Mouse (Mus musculus): ENCODE results near the gene Elmo2. TPM values are rescaled to one million over a fixed set of nuclear protein-coding genes. Genes with fewer than 3 reads are reported as not detected.

Elmo2 gene
- polyA plus RNA-seq, 1 experiment from 2014 or later, result 77.4 TPM

DNA sequence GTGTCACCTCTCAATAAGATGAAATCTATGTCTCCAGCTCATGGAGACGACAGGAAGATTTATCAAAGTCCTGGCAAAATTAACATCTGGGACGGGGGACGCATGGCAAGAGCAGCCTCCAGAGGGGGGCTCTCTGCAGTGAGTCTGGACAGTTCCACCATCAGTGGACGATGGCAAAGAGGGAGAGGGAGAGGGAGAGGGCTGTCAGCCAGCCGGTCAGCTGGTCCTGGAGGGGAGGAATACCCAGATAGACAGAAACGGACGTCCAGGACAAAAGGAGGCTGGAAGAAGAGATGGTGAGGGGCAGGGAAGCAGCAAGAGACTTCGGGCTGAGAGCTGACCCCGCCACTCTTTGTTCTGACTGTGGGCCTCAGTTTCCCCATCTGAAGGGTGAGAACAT lies 73.5 kb downstream of the Elmo2 start:
- no peak overlapping the region for H3K4me2 ChIP-seq
- no peak overlapping the region for H3K27ac ChIP-seq
- H3K4me1 ChIP-seq, result no peaks in the 10 kb centered on the region
- H3K9me3 ChIP-seq, result no peaks in the 10 kb centered on the region
- WGBS, result 49% methylated on average over 9 of the region's 9 CpGs
- no peak overlapping the region for H3K9ac ChIP-seq
- no peak overlapping the region for H3K4me3 ChIP-seq
- peaks cover 54% of the 10 kb centered on the region for H3K27me3 ChIP-seq
- no peaks in the 10 kb centered on the region for H3K36me3 ChIP-seq
- no peak for ATAC-seq (ENCODE audit: insufficient number of reproducible peaks, low FRiP score, low TSS enrichment, low read depth)

DNA sequence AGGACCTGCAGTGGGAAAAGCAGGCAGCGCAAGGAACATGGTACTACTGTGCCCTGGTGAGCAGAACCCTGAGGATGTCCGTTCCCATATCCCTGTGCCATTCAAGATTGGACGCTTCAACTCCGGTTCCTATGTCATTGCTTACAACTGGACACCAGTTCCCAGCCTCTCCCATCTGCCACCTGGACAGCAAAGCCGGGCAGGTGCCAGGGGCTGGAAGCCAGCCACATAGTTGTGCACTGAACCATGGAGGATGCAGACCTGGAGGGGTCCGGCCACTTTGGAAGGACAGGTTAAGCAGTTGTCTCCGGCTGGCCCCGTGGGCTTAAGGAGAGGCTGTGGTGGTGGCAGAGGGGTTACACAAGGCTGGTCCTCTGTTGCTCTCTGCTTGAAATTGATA lies 73.9 kb downstream of the Elmo2 start:
- Histone ChIP-seq H3K27ac (no peak overlapping the region), H3K4me2 (no peak overlapping the region), H3K36me3 (no peaks in the 10 kb centered on the region), H3K4me3 (no peak overlapping the region), H3K9me3 (no peaks in the 10 kb centered on the region), H3K9ac (no peak overlapping the region), H3K27me3 (peaks cover 58% of the 10 kb centered on the region), H3K4me1 (no peaks in the 10 kb centered on the region)
- 83% methylated on average over 8 of the region's 8 CpGs for WGBS
- no peak for ATAC-seq (ENCODE audit: insufficient number of reproducible peaks, low FRiP score, low TSS enrichment, low read depth)

DNA sequence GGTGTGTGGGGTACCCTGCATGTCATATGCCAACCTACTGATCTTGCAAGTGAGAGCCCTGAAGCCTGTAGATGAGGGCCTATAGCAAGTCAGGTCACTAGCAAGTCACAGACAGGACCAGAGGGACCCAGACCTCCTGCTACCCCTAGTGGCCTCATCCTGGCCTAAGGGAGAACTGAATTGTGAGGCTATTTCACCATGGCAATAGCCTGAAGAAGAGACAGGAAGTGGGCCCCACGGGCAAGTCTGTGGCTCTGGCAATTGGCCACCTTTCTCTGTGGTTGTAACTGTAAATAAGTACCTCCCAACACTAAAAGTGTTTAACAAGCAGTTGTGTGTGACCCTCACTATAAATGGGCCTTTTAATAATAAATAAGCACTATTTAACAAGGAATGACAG lies 75.4 kb downstream of the Elmo2 start:
- no peak overlapping the region for H3K4me3 ChIP-seq
- H3K9ac ChIP-seq, result no peak overlapping the region
- ATAC-seq (ENCODE audit: insufficient number of reproducible peaks, low FRiP score, low TSS enrichment, low read depth), result no peak
- 23% methylated on average over 1 of the region's 1 CpGs for WGBS
- H3K27me3 ChIP-seq, result peaks cover 62% of the 10 kb centered on the region
- H3K36me3 ChIP-seq, result no peaks in the 10 kb centered on the region
- H3K4me1 ChIP-seq, result no peaks in the 10 kb centered on the region
- H3K27ac ChIP-seq, result no peak overlapping the region
- H3K4me2 ChIP-seq, result no peak overlapping the region
- H3K9me3 ChIP-seq, result no peaks in the 10 kb centered on the region

DNA sequence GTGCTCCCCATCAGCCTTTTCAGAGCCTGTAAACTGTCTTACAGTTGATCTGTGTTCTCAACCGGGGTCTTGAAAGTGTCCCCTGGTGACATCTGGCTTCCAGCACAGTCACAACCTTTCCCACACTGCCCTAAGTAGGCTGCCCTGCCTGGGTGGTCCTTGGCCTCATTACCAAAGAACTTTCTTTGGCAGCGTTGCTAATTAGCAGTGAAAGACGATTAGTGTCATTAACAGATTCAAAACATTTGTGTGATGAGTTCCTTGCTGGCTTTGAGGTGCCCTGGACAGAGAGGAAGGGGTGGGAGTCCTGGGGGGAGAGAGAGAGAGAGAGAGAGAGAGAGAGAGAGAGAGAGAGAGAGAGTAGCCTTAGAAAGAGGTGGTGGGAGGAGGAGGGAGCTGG lies 77.3 kb downstream of the Elmo2 start:
- Histone ChIP-seq H3K27me3 (peaks cover 60% of the 10 kb centered on the region), H3K27ac (no peak overlapping the region), H3K9ac (no peak overlapping the region), H3K4me1 (no peaks in the 10 kb centered on the region), H3K36me3 (no peaks in the 10 kb centered on the region), H3K4me3 (no peak overlapping the region), H3K9me3 (no peaks in the 10 kb centered on the region), H3K4me2 (no peak overlapping the region)
- ATAC-seq (ENCODE audit: insufficient number of reproducible peaks, low FRiP score, low TSS enrichment, low read depth), result no peak
- WGBS, result 18% methylated on average over 3 of the region's 3 CpGs

DNA sequence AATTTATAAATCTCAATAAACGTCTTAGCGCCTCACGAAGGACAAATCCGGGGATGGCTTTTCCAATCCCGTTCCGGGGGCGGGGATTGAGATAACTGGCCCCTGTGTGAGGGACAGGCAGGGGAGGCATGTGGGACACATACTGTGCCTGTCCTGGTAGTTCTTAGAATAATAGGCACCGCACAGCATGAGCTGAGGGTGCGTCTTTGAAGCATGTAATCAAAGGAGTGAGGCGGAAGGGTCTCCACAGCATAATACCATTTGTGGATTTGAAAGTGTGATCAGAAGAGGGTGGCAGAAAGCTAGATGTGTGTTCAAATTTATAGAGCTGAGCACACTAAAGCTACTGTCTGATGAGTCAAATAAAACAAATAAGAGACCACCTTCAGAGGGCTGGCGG lies 79.9 kb downstream of the Elmo2 start:
- H3K27me3 ChIP-seq, result peaks cover 62% of the 10 kb centered on the region
- H3K4me1 ChIP-seq, result peaks cover 5% of the 10 kb centered on the region; the same call in 1 of the 2 replicates

DNA sequence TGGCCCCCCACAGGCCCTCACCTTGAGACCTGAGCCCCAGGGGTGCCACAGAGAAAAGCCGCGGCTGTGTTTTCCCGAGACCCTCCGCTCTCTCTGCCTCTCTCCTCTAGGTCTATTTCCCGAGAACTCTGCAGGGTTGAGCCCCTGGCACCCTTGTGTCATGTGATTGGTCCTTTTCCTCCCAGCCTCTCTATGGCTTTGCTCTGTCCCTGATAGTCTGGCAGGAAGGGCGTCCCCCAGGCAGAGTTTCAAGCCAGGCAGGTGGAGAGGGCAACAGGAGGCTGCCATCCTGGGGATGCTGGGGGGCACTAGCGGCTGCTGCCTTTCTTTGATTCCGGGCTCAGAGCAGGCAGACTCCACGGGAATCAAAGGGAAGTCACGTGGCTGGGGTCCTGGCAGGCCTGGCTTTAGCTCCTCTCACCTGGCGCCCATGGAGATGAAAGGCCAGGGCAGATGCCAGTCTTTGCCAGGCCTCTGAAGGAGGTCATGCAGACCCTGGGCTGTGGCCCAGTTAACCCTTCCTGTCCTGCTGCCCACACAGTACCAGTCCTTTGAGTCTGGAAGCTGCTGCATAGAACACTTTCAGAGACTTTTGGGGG lies 83.1 kb downstream of the Elmo2 start:
- WGBS, result 1% methylated on average over 11 of the region's 11 CpGs
- no peak overlapping the region for H3K4me3 ChIP-seq

More for the DNA sequence above, 79.9 kb downstream of the Elmo2 start:
- H3K4me3 ChIP-seq, result no peak overlapping the region
- WGBS, result 17% methylated on average over 11 of the region's 11 CpGs
- H3K9ac ChIP-seq, result no peak overlapping the region
- no peak overlapping the region for H3K4me2 ChIP-seq
- no peaks in the 10 kb centered on the region for H3K36me3 ChIP-seq
- ATAC-seq (ENCODE audit: insufficient number of reproducible peaks, low FRiP score, low TSS enrichment, low read depth), result no peak
- no peak overlapping the region for H3K27ac ChIP-seq
- no peaks in the 10 kb centered on the region for H3K9me3 ChIP-seq

DNA sequence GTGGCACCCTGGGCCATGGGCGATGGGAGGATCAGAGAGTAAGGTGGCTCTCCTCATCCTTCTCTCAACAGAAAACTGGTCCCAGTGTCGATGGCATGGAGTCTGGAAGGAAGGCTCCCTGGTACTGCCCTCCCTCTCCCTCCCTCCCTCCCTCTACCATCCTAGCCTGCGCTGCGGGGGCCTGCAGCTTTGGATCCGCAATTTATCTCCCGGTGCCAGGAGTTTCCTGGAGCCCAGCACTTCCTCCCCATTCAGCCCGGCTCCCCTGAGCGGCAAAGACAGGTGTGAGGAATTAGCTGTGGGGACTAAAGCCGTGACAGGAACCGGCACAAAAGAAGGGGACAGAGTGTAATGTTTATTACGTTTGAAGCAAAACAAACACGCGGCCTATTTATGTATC lies 83.7 kb downstream of the Elmo2 start:
- H3K9ac ChIP-seq, result no peak overlapping the region
- no peak overlapping the region for H3K4me2 ChIP-seq
- H3K36me3 ChIP-seq, result no peaks in the 10 kb centered on the region
- H3K4me3 ChIP-seq, result no peak overlapping the region
- peaks cover 5% of the 10 kb centered on the region; the same call in 1 of the 2 replicates for H3K4me1 ChIP-seq
- WGBS, result 1% methylated on average over 13 of the region's 13 CpGs
- no peaks in the 10 kb centered on the region for H3K9me3 ChIP-seq
- ATAC-seq (ENCODE audit: insufficient number of reproducible peaks, low FRiP score, low TSS enrichment, low read depth), result no peak
- peaks cover 90% of the 10 kb centered on the region for H3K27me3 ChIP-seq
- H3K27ac ChIP-seq, result no peak overlapping the region

More for the DNA sequence above, 83.1 kb downstream of the Elmo2 start:
- no peak for ATAC-seq (ENCODE audit: insufficient number of reproducible peaks, low FRiP score, low TSS enrichment, low read depth)
- Histone ChIP-seq H3K27me3 (peaks cover 87% of the 10 kb centered on the region), H3K36me3 (no peaks in the 10 kb centered on the region), H3K27ac (no peak overlapping the region), H3K4me1 (peaks cover 5% of the 10 kb centered on the region; the same call in 1 of the 2 replicates), H3K4me2 (no peak overlapping the region), H3K9me3 (no peaks in the 10 kb centered on the region), H3K9ac (no peak overlapping the region)

DNA sequence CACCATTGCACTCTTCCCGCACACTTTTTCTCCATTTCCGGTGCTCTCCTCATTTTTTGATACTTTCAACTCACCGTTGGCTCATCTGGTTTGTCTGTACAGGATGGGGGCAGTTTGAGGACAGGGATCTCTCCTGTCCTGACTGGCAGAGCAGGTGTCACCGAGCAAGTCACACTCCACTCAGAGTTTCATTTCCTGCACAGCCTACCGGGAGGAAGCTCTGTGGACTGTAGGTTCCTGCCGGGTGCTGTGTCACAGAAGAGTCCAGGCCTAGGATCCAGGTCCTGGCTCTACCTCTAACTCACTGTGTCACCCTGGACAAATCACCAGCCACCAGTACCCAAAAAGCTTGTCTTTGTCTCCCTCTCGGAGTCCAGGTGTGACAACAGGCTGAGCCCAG lies 84.5 kb downstream of the Elmo2 start:
- Histone ChIP-seq H3K36me3 (no peaks in the 10 kb centered on the region), H3K4me3 (no peak overlapping the region), H3K9me3 (no peaks in the 10 kb centered on the region), H3K4me1 (peaks cover 5% of the 10 kb centered on the region; the same call in 1 of the 2 replicates), H3K9ac (no peak overlapping the region), H3K27ac (no peak overlapping the region), H3K4me2 (no peak overlapping the region), H3K27me3 (peaks cover 89% of the 10 kb centered on the region)
- WGBS, result 48% methylated on average over 7 of the region's 7 CpGs
- ATAC-seq (ENCODE audit: insufficient number of reproducible peaks, low FRiP score, low TSS enrichment, low read depth), result no peak

DNA sequence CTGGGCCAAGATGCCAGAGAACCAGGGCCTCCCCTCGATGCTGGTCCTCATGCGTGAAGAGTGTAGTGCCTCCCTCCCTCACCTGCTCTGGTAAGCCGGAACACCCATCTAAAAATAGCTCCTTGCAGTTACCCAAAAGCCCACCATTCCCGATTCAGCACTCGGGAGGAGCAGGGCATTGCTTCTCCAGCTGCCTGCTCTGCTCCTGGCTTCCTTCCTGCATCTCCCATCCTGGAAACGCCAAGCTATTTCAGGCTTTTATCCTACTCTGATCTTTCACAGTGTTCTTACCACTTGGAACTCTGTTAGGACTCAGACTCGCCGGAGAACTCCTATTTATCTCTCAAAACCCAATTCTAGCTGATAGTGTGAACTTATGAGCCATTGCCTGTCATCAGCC lies 85.9 kb downstream of the Elmo2 start:
- H3K4me2 ChIP-seq, result no peak overlapping the region
- H3K27ac ChIP-seq, result no peak overlapping the region
- no peaks in the 10 kb centered on the region for H3K9me3 ChIP-seq
- H3K27me3 ChIP-seq, result peaks cover 93% of the 10 kb centered on the region
- no peaks in the 10 kb centered on the region for H3K36me3 ChIP-seq
- H3K9ac ChIP-seq, result no peak overlapping the region
- H3K4me3 ChIP-seq, result no peak overlapping the region
- ATAC-seq (ENCODE audit: insufficient number of reproducible peaks, low FRiP score, low TSS enrichment, low read depth), result no peak
- H3K4me1 ChIP-seq, result peaks cover 7% of the 10 kb centered on the region
- WGBS, result 30% methylated on average over 8 of the region's 8 CpGs

DNA sequence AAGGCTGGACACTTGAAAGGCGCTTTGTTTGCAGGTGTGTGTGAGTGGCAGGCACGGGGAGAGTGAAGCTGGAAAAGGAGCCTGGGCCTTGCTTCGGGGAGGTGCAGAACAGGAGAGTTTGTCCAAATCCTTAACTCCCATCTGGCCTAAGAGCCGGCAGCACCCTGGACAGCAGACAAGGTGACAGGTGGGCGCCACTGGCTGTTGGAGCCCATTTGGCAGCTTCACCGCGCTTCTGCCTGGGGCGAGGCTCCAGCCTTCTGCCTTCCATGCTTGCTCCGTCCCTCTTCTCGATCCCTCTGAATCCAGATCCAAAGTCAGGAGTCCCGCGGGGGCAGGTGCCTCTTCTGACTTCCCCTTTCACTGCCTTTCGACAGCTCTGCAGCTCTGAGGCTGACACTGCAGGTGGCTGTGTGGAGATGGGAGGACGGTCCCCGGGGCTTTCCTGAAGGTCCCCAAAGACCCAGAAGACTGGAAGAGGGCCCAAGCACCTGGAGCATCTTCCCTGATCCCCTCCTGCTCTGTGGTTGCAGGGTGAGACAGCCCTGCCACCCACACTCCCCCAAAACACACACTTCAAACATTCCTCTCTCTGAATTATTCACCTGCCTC lies 86.6 kb downstream of the Elmo2 start:
- H3K4me3 ChIP-seq, result no peak overlapping the region
- no peaks in the 10 kb centered on the region for H3K36me3 ChIP-seq
- H3K9me3 ChIP-seq, result no peaks in the 10 kb centered on the region
- H3K4me1 ChIP-seq, result peaks cover 13% of the 10 kb centered on the region
- WGBS, result 9% methylated on average over 15 of the region's 15 CpGs
- peaks cover 97% of the 10 kb centered on the region for H3K27me3 ChIP-seq
- H3K27ac ChIP-seq, result no peak overlapping the region
- no peak overlapping the region for H3K4me2 ChIP-seq
- no peak overlapping the region for H3K9ac ChIP-seq
- no peak for ATAC-seq (ENCODE audit: insufficient number of reproducible peaks, low FRiP score, low TSS enrichment, low read depth)

DNA sequence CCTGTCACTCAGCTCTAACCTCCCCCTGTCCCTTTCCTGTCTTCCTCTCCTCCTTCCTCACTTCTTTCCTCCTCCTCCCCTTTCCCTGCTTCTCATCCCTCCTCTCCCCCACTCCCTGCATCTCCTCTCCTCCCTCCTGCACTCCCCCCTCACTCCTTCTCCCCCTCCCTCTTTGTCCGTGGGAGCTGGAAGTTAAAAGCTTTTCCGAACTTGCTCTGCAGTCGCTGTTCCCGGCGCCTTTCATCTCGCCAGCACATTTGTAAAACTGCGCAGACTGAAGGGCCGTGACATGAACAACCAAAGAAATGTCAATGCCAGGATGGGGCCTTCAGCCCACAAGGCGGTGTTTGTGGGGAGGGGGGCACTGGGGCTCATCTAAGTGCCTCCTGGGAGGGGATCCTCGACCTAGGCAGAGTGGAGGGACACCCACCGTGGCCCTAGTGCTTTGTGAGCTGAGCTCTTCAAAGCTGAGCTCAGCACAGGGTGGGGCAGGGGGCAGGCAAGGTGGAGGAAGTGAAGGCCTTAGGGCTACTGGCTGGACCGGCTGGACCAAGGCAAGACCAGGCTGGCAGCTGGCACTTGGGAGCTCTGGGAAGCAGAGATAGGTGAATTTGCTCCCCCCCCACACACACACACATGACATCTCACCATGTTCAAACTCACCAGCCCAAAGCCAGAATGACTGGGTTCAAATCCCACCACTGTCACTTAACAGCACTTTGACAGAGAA lies 87.7 kb downstream of the Elmo2 start:
- peaks cover 99% of the 10 kb centered on the region for H3K27me3 ChIP-seq
- ATAC-seq (ENCODE audit: insufficient number of reproducible peaks, low FRiP score, low TSS enrichment, low read depth), result no peak
- H3K4me2 ChIP-seq, result no peak overlapping the region
- no peaks in the 10 kb centered on the region for H3K36me3 ChIP-seq
- H3K4me3 ChIP-seq, result no peak overlapping the region
- no peak overlapping the region for H3K27ac ChIP-seq
- H3K9ac ChIP-seq, result no peak overlapping the region
- H3K4me1 ChIP-seq, result peaks cover 23% of the 10 kb centered on the region
- WGBS, result 7% methylated on average over 12 of the region's 12 CpGs
- no peaks in the 10 kb centered on the region for H3K9me3 ChIP-seq
